Mouse (Mus musculus): ENCODE data around the gene Vcpkmt. TPM values are rescaled to one million over a fixed set of nuclear protein-coding genes. Genes with fewer than 3 reads are reported as not detected.
"Not testable (repeated sequence)": the region's sequence is repeated elsewhere in the genome, so short reads cannot be mapped to it uniquely, and the experiment has no call there.

Vcpkmt gene
- polyA plus RNA-seq, 1 experiment from 2014 or later = 17.8 TPM

GRCm38 (mm10) chr12:69573916-69574881 is 8.6 kb downstream of the Vcpkmt start:
- no peaks in the 10 kb centered on the region for H3K27me3 ChIP-seq (ENCODE audit: control insufficient read depth, insufficient read depth, low read length)
- H3K4me2 ChIP-seq = peak overlapping the region; percentile 21; the same call in 1 of the 2 replicates
- DNase-seq (ENCODE audit: low spot score, missing footprints) = peak; percentile 97
- H3K9me3 ChIP-seq (ENCODE audit: control insufficient read depth, low read length) = no peaks in the 10 kb centered on the region
- no peaks in the 10 kb centered on the region for H3K4me1 ChIP-seq (ENCODE audit: control insufficient read depth, insufficient read depth, low read length)
- no peak overlapping the region for H3K4me3 ChIP-seq (ENCODE audit: low read depth, low read length)
- 29% methylated on average over 17 of the region's 17 CpGs for WGBS
- ATAC-seq (ENCODE audit: low FRiP score) = peak; percentile 33; the same call in 1 of the 2 replicates
- peaks cover 2% of the 10 kb centered on the region; the same call in 1 of the 2 replicates for H3K36me3 ChIP-seq (ENCODE audit: control insufficient read depth, insufficient read depth, low read length)
- H3K9ac ChIP-seq (ENCODE audit: low read length) = no peak overlapping the region
- H3K27ac ChIP-seq (ENCODE audit: low read depth, low read length) = no peak overlapping the region

- Histone ChIP-seq H3K9ac (ENCODE audit: low read length) (no peak overlapping the region), H3K4me3 (ENCODE audit: low read depth, low read length) (no peak overlapping the region), H3K4me2 (no peak overlapping the region), H3K4me1 (ENCODE audit: control insufficient read depth, insufficient read depth, low read length) (no peaks in the 10 kb centered on the region), H3K36me3 (ENCODE audit: control insufficient read depth, insufficient read depth, low read length) (peaks cover 2% of the 10 kb centered on the region; the same call in 1 of the 2 replicates), H3K9me3 (ENCODE audit: control insufficient read depth, low read length) (no peaks in the 10 kb centered on the region), H3K27me3 (ENCODE audit: control insufficient read depth, insufficient read depth, low read length) (no peaks in the 10 kb centered on the region), H3K27ac (ENCODE audit: low read depth, low read length) (no peak overlapping the region)
- ATAC-seq (ENCODE audit: low FRiP score) (no peak), DNase-seq (ENCODE audit: low spot score, missing footprints) (no peak)
- WGBS = 94% methylated on average over 8 of the region's 8 CpGs
Measured at GRCm38 (mm10) chr12:69573271-69573670, 9.6 kb downstream of the Vcpkmt start.

GRCm38 (mm10) chr12:69569926-69570325 is 12.9 kb downstream of the Vcpkmt start:
- Histone ChIP-seq H3K4me3 (ENCODE audit: low read depth, low read length) (no peak overlapping the region), H3K9me3 (ENCODE audit: control insufficient read depth, low read length) (no peaks in the 10 kb centered on the region), H3K4me2 (no peak overlapping the region), H3K9ac (ENCODE audit: low read length) (no peak overlapping the region), H3K27ac (ENCODE audit: low read depth, low read length) (no peak overlapping the region), H3K27me3 (ENCODE audit: control insufficient read depth, insufficient read depth, low read length) (no peaks in the 10 kb centered on the region), H3K36me3 (ENCODE audit: control insufficient read depth, insufficient read depth, low read length) (no peaks in the 10 kb centered on the region), H3K4me1 (ENCODE audit: control insufficient read depth, insufficient read depth, low read length) (no peaks in the 10 kb centered on the region)
- DNase-seq (ENCODE audit: low spot score, missing footprints) (no peak), ATAC-seq (ENCODE audit: low FRiP score) (no peak)
- WGBS = 99% methylated on average over 3 of the region's 3 CpGs

- Histone ChIP-seq H3K27ac (ENCODE audit: low read depth, low read length) (no peak overlapping the region), H3K27me3 (ENCODE audit: control insufficient read depth, insufficient read depth, low read length) (no peaks in the 10 kb centered on the region), H3K4me2 (no peak overlapping the region), H3K9me3 (ENCODE audit: control insufficient read depth, low read length) (no peaks in the 10 kb centered on the region), H3K4me1 (ENCODE audit: control insufficient read depth, insufficient read depth, low read length) (no peaks in the 10 kb centered on the region), H3K36me3 (ENCODE audit: control insufficient read depth, insufficient read depth, low read length) (no peaks in the 10 kb centered on the region), H3K4me3 (ENCODE audit: low read depth, low read length) (no peak overlapping the region), H3K9ac (ENCODE audit: low read length) (no peak overlapping the region)
- 89% methylated on average over 3 of the region's 3 CpGs for WGBS
- DNase-seq (ENCODE audit: low spot score, missing footprints) = no peak
- ATAC-seq (ENCODE audit: low FRiP score) = no peak
Measured at GRCm38 (mm10) chr12:69568266-69568665, 14.6 kb downstream of the Vcpkmt start.

- ATAC-seq (ENCODE audit: low FRiP score); H3K4me2 ChIP-seq; H3K9ac ChIP-seq (ENCODE audit: low read length); H3K36me3 ChIP-seq (ENCODE audit: control insufficient read depth, insufficient read depth, low read length); H3K27ac ChIP-seq (ENCODE audit: low read depth, low read length); H3K27me3 ChIP-seq (ENCODE audit: control insufficient read depth, insufficient read depth, low read length); H3K4me3 ChIP-seq (ENCODE audit: low read depth, low read length); H3K4me1 ChIP-seq (ENCODE audit: control insufficient read depth, insufficient read depth, low read length); DNase-seq (ENCODE audit: low spot score, missing footprints); H3K9me3 ChIP-seq (ENCODE audit: control insufficient read depth, low read length): not testable (repeated sequence)
- 87% methylated on average over 5 of the region's 6 CpGs for WGBS
Measured at GRCm38 (mm10) chr12:69561006-69561405, 21.8 kb downstream of the Vcpkmt start.

- ATAC-seq (ENCODE audit: low FRiP score) (no peak), DNase-seq (ENCODE audit: low spot score, missing footprints) (no peak)
- Histone ChIP-seq H3K9me3 (ENCODE audit: control insufficient read depth, low read length) (no peaks in the 10 kb centered on the region; the same call in 1 of the 2 replicates), H3K36me3 (ENCODE audit: control insufficient read depth, insufficient read depth, low read length) (no peaks in the 10 kb centered on the region), H3K4me3 (ENCODE audit: low read depth, low read length) (no peak overlapping the region), H3K9ac (ENCODE audit: low read length) (no peak overlapping the region), H3K4me1 (ENCODE audit: control insufficient read depth, insufficient read depth, low read length) (peaks cover 2% of the 10 kb centered on the region; the same call in 1 of the 2 replicates), H3K27me3 (ENCODE audit: control insufficient read depth, insufficient read depth, low read length) (no peaks in the 10 kb centered on the region), H3K4me2 (no peak overlapping the region), H3K27ac (ENCODE audit: low read depth, low read length) (no peak overlapping the region)
- 56% methylated on average over 6 of the region's 6 CpGs for WGBS
Measured at GRCm38 (mm10) chr12:69556221-69556861, 26.5 kb downstream of the Vcpkmt start.

- no peaks in the 10 kb centered on the region for H3K4me1 ChIP-seq (ENCODE audit: control insufficient read depth, insufficient read depth, low read length)
- no peak overlapping the region for H3K9ac ChIP-seq (ENCODE audit: low read length)
- ATAC-seq (ENCODE audit: low FRiP score) (no peak), DNase-seq (ENCODE audit: low spot score, missing footprints) (no peak)
- H3K4me3 ChIP-seq (ENCODE audit: low read depth, low read length) = no peak overlapping the region
- no peak overlapping the region for H3K27ac ChIP-seq (ENCODE audit: low read depth, low read length)
- H3K36me3 ChIP-seq (ENCODE audit: control insufficient read depth, insufficient read depth, low read length) = no peaks in the 10 kb centered on the region
- no peaks in the 10 kb centered on the region for H3K9me3 ChIP-seq (ENCODE audit: control insufficient read depth, low read length)
- no peaks in the 10 kb centered on the region for H3K27me3 ChIP-seq (ENCODE audit: control insufficient read depth, insufficient read depth, low read length)
- no peak overlapping the region for H3K4me2 ChIP-seq
- 81% methylated on average over 13 of the region's 13 CpGs for WGBS
Measured at GRCm38 (mm10) chr12:69545456-69546178, 37.2 kb downstream of the Vcpkmt start.

- Histone ChIP-seq H3K27me3 (ENCODE audit: control insufficient read depth, insufficient read depth, low read length) (no peaks in the 10 kb centered on the region), H3K4me3 (ENCODE audit: low read depth, low read length) (no peak overlapping the region), H3K27ac (ENCODE audit: low read depth, low read length) (no peak overlapping the region), H3K9ac (ENCODE audit: low read length) (no peak overlapping the region), H3K4me1 (ENCODE audit: control insufficient read depth, insufficient read depth, low read length) (no peaks in the 10 kb centered on the region), H3K36me3 (ENCODE audit: control insufficient read depth, insufficient read depth, low read length) (no peaks in the 10 kb centered on the region), H3K9me3 (ENCODE audit: control insufficient read depth, low read length) (no peaks in the 10 kb centered on the region), H3K4me2 (no peak overlapping the region)
- DNase-seq (ENCODE audit: low spot score, missing footprints) = no peak
- 89% methylated on average over 6 of the region's 6 CpGs for WGBS
- no peak for ATAC-seq (ENCODE audit: low FRiP score)
Measured at GRCm38 (mm10) chr12:69544994-69545393, 37.8 kb downstream of the Vcpkmt start.

Data from midbrain, embryonic 11.5 days (tissue).